Mouse (Mus musculus): ENCODE measurements at regions not wholly inside any gene's neighbourhood (a gene's known extent, or its start where the extent isn't known, plus 50 kb on each side); places are given as distances from the start of the nearest gene placed in this dataset.
"Not testable (repeated sequence)": the region's sequence is repeated elsewhere in the genome, so short reads cannot be mapped to it uniquely, and the experiment has no call there.

DNA sequence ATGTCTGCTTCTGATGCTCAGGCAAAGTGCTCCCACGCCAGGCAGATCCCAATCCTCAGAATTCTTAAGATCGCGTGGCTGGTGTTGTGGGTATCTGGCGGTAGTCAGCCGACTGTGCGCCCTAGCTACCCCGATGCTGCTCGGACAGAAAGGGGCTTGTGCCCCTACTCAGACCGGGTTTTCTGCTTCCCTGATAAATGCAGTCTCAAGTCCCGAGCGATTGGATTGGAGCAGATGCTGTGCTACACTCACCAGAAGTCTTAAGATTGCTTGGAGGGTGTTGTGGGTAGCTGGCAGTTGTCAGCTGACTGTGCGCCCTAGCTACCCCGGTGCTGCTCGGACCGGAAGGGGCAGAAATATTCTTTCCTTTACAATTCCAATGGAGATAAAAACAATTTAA lies 99.3 kb downstream of the Gm7489 start:
- not testable (repeated sequence) for DNase-seq (ENCODE audit: low spot score in 2 of 2)

DNA sequence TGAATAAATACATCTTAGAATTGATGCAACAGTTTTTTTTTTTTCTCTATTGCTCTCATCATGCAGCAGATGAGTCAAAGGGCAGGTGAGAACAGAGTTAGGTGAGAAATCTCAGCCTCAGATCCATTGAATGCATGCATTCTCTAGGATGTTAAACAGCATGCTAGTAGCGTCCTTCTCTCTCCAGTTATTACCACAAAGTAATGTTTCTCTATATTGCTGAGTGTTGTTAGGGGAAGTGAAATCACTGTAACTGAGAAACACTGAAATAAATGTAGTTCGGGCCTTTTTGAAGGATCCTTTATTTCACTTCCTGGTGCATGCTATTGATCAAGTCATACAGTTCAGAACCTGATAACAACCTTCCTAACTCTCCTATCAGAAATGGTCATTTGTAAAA lies 105.2 kb downstream of the Gm7489 start:
- DNase-seq (ENCODE audit: low spot score in 2 of 2): no peak

DNA sequence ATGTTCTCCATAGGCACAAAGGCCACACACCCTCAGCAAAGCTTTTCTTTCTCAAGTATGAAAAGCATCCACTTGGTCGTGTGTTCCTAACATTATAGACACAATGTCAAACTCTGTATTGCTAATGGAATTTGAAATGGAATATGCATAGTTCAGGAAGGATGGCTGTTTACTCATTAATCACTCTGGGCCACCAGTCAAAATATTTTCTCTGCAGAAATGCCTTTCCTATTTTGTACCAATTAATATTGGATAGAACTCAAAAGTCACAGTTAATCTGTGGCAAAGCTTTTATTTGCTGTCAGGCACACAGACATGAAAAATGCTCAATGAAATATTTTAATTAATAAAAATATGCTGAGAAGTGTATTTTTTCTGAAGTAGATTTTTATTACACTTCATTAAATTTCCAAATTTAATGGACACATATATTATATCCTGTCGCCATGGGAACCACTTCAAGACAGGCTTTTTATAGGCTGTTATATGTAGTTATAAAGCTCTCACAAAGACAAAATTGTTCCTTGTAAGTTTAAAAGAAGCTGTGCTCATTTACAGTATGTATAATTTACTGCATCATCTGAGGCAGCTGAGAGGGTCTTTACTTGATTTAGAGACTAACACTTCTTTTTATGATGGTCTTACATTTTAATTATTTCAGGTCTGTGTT lies 110.6 kb downstream of the Gm7489 start:
- DNase-seq (ENCODE audit: low spot score in 2 of 2): no peak

DNA sequence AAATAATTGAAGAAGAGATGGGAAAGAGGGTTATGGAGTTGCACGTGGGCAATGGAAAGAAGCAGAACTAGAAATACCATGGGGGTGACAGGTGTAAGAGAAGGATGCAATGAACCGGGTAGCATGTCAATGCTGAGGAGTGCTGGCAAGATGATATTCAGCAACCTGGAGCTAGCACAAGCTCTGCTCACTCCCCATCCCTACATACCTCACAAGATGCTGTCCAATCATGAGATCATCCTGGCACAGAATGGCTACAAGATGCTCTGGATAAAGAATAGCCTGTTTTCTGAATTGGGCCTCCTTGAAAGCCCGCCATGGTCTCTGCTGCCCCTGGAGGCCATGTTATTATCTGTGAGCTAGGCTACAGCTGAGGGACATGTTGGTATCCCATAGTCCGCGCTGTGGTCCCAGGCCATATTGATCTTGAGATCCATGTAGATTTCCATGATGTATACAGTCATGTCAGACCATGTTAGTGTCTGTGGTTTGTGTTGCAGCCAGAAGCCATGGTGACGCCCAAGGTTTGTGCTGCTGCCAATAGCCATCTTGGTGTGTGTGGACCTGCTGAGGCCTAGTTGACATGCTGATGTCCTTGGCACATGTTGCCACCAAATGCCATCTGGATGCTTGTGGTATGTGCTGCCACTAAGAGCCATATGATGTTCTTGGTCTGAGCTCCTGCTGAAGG lies 114.0 kb downstream of the Gm7489 start:
- no peak for DNase-seq (ENCODE audit: low spot score in 2 of 2)

DNA sequence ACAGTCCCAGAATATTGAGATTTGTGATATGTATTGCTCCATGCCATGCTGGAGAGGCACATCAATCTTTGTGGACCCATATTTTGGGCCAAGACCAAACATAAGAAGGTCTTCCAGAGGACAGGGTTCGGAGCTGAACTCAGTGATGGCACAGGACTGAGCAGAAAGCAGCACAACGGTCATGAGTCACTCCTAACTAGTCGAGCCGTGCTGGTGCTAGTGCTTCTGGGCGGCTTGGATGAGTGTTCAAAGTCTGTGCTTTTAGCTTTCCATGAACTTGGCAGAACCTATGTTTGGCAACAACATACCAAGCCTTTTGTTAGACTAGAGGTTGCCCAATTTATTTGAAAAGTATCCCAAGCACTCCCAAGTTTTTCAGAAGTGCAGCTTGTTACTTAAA lies 149.1 kb downstream of the Gm7489 start:
- no peak for DNase-seq (ENCODE audit: low spot score in 2 of 2)

DNA sequence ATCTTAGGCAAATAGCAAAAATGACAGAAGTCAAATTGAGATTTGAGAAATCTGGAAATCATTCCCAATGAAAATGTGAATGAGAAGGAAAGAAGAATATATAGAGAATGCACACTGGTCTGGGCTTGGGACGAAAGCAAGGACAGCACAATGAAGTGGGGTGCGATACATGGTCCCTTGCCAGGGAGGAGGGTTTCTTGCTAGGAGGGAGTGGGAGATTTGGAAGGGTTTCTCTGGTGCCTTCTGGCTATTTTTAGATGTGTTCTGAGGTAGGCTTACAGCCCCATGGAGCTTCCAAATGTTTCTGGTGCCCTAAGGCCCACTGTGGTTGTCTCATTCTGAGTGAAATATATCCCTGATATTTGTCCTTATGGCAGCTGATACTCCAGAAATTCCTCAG lies 166.0 kb downstream of the Gm7489 start:
- DNase-seq (ENCODE audit: low spot score in 2 of 2): no peak

DNA sequence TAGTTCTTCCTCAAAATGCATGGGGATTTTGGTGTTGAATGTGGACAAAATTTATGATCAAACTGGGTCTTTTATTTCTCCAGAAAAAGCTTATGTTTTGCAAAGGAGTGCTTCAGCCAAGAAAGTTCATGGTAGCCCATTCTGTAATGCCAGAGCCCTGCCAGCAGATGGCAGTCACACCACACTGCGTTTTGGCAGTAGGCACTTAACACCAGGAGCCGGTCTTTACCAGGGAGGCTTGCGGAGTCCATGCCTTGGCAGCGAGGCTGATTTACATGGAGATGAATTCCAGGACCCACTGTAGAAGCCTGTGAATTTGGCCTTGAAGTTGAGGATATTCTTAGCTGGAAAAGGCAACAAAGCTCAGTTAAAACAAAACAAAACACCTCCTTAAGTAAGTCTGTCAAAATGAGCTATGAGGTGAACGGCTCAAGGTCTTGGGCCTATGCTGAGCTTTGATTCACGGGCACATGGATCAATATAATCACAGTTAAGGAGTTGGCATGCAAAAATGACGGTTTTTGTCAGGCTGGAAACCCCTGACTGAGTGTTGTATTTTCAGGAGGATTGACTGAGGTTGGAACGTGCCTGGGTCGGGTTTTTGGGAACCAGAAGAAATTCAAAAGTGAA lies 185.4 kb downstream of the Gm7489 start:
- peak; percentile 6 to 43 for DNase-seq (ENCODE audit: low spot score in 2 of 2)

DNA sequence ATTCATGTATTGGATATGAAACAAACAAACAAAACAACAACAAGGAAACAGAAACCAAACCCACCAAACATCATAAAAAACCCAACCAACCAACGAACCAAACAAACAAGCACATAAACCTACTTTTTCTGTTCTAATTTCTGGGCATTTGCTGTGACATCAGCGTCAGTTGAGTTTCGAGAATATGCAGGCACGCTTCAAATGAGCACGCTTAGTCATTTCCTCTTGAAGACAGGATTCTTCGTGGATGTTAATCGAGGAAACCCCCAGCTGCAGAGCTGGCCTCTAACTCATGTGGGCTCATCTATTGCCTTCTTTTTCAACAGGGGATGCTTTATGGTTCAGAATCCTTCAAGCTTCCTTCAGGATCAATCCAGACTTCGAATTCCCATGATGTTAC lies 187.0 kb downstream of the Gm7489 start:
- DNase-seq (ENCODE audit: low spot score in 2 of 2): no peak

DNA sequence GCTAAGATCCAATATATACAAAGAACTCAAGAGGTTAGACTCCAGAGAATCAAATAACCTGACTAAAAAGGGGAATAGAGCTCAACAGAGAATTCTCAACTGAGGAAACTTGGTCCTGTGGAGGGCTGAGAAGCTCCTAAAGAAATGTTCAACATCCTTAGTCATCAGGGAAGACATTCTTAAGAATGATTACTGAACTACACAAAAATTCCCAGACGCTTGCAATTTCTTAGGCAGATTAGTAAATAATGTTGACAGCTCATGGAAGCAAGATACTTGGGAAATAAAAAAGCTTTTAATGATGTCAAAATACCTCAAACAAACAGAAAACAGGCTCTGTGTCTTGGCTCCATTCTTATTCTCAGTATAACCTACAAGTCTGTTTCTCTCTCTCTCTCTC lies 206.6 kb downstream of the Gm7489 start:
- no peak for DNase-seq (ENCODE audit: low spot score in 2 of 2)

DNA sequence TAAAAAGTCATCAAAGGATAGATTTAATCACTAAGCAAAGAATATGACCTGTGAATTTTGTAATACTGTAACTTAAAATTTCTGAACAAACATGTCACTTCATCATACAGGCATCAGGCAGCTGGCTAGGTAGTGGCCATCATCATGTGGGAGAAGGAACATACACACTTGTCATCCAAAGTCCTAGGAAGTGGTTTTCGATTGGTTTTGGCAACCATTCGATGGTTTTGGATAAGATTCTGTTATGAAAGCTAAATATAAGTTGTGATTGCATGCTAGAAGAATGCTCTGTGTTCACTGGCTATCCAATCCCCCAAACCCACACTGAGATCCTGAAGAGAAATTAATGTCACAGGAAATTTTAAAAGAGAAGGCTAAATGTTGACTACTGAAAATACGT lies 207.7 kb downstream of the Gm7489 start:
- DNase-seq (ENCODE audit: low spot score in 2 of 2): no peak

DNA sequence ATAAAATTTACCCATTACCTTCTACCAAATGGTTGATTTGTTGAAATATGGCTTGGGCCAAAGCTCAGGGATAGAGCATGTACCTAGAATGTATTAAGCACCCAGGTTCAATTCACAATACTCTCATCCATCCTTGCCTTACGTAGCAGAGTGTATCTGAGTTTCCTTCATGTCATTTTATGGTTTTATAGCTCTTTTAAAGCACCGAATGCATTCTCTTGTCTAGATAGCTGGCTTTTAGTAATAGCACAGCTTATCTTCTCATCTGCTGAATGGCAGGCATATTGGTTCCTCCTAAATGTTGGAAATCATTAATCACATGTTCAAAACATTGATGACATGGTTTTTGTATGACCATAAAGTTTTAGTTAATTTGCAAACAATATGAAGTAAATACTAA lies 212.8 kb downstream of the Gm7489 start:
- DNase-seq (ENCODE audit: low spot score in 2 of 2): no peak

DNA sequence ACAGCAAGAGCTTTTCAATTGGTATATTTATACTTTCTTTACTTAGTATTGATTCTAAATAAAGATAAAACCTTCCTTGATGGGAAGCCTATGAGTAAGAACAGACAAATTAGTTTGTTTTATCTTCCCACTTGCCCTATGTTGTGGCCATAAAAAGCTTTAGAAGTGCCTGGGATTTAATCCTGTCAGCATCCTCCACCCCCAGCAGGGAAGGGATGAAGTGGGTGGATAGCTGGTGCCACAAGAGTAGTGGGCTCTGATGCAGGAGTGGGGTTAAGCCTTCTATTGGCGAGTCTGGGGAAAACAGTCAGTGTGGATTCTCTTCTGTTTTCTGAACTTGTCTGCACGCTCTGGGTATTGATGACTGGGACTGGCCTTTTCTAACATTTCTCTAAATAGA lies 227.7 kb downstream of the Gm7489 start:
- no peak for DNase-seq (ENCODE audit: low spot score in 2 of 2)

DNA sequence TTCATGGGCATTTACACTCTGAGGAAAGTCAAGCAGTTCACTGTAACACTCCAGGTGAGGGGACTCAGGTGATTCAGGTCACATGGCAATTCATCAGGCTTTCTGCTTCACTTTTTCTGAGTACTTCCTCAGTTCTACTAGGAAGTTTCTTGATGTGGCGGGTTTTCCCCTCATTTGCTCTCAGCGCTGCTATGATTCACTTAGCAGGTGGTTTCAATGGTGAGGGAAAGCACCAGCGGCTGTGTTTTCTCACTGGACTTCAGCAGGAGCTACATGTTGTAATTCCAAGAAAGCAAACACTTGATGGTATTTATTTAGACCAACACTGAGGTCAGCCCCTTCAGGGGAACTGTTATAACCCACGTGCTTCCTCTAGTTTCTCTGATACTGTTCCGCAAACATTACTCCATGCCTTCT lies 229.4 kb downstream of the Gm7489 start:
- no peak for DNase-seq (ENCODE audit: low spot score in 2 of 2)

DNA sequence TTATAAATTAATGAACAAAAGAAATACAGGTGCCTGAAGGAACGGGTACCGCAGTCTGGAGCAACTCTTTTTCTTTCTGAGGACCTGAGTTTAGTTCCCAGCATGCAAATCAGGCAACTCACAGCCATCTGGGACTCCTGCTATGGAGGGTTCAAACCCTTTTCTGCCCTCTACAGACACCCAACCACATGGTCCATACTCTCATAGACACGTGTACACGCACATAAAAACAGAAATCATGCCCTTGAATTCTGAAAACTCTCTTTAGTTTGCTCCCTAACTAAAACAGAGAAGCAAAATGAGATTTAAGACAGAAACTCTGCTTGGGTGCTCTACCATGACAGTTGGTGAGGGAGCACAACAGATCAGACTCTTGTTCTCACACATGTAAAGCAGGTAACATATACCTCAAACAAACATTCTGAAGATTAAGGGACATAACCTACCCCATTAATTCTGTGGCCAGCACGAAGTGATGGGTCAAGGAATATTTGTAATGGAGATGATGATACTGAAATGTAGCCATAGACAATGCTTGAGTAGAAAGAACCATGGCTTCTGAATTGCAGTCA lies 233.3 kb downstream of the Gm7489 start:
- DNase-seq (ENCODE audit: low spot score in 2 of 2): no peak

DNA sequence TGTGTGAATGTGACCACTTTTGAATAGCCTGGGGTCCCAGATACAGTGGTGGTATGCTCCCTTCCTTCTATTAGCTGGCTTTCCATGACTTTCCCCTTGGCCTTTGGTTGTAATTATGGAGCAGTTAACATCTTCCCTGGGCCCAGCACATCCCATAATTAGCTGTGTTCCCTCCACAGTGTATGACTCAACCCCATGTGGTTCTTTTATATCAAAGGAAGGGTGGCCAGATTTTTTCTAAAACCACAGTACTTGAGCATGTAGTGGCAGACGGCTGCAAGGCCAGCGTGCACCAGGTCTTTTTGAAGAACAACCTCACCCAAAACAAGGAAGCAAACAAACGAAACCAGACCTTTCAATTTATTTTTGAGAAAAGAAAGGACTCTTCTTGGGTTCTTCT lies 235.8 kb downstream of the Gm7489 start:
- DNase-seq (ENCODE audit: low spot score in 2 of 2): no peak

DNA sequence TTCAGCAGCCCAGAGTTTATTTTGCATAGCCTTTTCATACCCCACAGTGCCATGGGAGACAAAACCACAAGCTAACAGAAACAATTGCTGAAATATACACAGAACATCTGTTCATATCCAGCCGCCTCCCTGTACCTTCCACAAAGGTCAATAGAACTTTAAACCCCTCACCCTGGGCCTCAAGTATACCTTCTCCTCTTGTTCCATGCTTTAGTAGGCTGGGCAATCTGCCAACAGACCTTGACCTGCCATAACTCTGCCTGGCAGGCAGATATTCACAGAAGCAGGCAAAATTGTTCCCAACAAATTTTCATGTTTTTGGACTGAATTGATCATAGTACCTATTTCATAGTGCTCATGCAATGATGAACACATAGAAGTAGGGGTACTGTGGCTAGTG lies 279.6 kb downstream of the Gm7489 start:
- no peak for DNase-seq (ENCODE audit: low spot score in 2 of 2)

DNA sequence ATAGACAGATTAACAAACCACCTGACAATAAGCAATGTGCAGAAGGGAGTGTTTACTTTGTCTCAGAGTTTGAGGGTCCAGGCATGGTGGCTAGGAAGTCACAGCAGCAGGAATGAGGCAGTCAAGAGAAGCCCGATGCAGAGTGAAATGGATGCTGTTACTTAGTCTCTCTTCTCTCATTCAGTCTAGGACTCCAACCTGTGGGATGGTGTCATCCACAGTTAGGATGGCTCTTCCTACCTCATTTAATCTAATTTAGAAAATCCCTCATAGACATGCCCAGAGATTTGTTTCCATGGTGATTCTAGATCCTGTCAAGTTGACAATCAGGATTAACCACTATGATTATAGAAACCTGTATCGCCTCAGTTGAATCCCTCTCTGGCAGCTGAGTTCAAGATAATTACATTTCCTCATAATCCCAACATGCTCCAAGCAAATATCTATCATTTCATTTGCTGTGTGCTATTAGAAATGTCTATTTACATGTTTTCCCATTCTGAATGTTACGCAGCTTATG lies 283.2 kb downstream of the Gm7489 start:
- no peak for DNase-seq (ENCODE audit: low spot score in 2 of 2)

DNA sequence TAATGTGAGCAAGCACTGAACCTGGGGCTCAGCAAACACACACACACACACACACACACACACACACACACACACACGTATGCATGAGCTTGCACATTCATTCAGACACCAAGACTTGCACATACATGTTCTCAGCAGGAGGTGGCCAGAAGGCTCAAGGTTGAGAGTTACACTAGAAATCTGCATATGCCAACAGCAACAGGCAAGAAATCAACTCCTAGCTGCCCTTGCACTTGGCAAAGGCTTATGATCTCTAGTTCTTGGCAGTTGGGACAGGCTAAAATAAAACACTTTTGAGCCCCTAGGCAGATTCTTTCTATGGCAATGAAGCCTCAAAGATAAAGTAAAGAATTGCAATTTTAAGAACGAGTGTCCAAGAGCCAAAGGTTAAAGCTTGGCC lies 292.5 kb downstream of the Gm7489 start:
- no peak for DNase-seq (ENCODE audit: low spot score in 2 of 2)

DNA sequence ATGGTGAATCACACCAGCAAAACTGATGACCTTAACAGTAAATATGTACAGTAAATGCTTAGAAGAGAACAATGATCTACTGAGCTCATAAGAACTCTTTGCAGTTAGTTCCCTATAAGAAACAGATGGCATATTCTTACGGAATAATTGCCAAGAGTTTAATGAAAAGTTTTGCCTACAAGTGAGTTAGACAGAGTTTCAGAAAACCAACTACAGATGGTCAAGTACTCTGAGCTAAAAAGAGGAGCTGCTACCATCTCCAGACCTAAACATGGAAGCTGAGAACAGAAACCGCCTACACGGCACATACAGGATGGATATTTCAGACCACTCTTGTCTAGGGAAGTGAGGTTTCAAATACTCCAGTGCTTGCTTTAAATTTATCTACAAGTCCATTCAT lies 293.1 kb downstream of the Gm7489 start:
- no peak for DNase-seq (ENCODE audit: low spot score in 2 of 2)

All from frontal cortex, postnatal 10 days (tissue).